Mouse (Mus musculus) embryonic facial prominence, embryonic 11.5 days (tissue): ENCODE data around the gene Aoc1. TPM values are rescaled to one million over a fixed set of nuclear protein-coding genes. Genes with fewer than 3 reads are reported as not detected.
"Not testable (repeated sequence)": the region's sequence is repeated elsewhere in the genome, so short reads cannot be mapped to it uniquely, and the experiment has no call there.

Experiments
- ATAC-seq: fragments of 200-750 bp; cut with Nextera tagmentation; replicated peaks from 2 replicates; pipeline ENCODE4 v1.8.0; 2017; ENCODE audit warnings: low read depth; ENCODE audit not compliant: insufficient number of reproducible peaks, low FRiP score, low TSS enrichment
- DNase-seq: peaks from one replicate; pipeline ENCODE4 v3.0.0-alpha.2; 2015; ENCODE audit warnings: low spot score
- H3K27ac ChIP-seq: fragments of 300-500 bp; sonication (generic); replicated peaks from 2 replicates; pipeline ENCODE4 v1.5.1; 2014; ENCODE audit warnings: mild to moderate bottlenecking, low read depth, low read length, control low read depth
- H3K27me3 ChIP-seq: fragments of 300-500 bp; sonication (generic); 2 replicates; pipeline ENCODE4 v1.6.1; 2014; ENCODE audit warnings: mild to moderate bottlenecking, low read length, moderate library complexity, mixed read lengths; ENCODE audit not compliant: control insufficient read depth, insufficient read depth
- H3K36me3 ChIP-seq: fragments of 300-500 bp; sonication (generic); replicated peaks from 2 replicates; pipeline ENCODE4 v1.6.1; 2014; ENCODE audit warnings: low read depth, mild to moderate bottlenecking, low read length, moderate library complexity, mixed read lengths; ENCODE audit not compliant: control insufficient read depth, insufficient read depth
- H3K4me1 ChIP-seq: fragments of 300-500 bp; sonication (generic); 2 replicates; pipeline ENCODE4 v1.6.1; 2014; ENCODE audit warnings: low read length, mixed read lengths; ENCODE audit not compliant: control insufficient read depth, insufficient read depth
- H3K4me2 ChIP-seq: fragments of 300-500 bp; sonication (generic); 2 replicates; pipeline ENCODE4 v1.6.1; 2014; ENCODE audit warnings: low read depth, mild to moderate bottlenecking, control low read depth, low read length, moderate library complexity
- H3K4me3 ChIP-seq: fragments of 300-500 bp; sonication (generic); 2 replicates; pipeline ENCODE4 v1.5.1; 2014; ENCODE audit warnings: low read depth, low read length, control low read depth
- H3K9ac ChIP-seq: fragments of 300-500 bp; sonication (generic); replicated peaks from 2 replicates; pipeline ENCODE4 v1.6.1; 2014; ENCODE audit warnings: mild to moderate bottlenecking, control low read depth, low read length
- H3K9me3 ChIP-seq: fragments of 300-500 bp; sonication (generic); replicated peaks from 2 replicates; pipeline ENCODE4 v1.6.1; 2016; ENCODE audit warnings: mild to moderate bottlenecking, low read length, inconsistent platforms, mixed read lengths; ENCODE audit not compliant: control insufficient read depth
- WGBS: fragments of 180-500 bp; shearing (Covaris S2); extraction: QIAGEN DNeasy Blood & Tissue Kit; methylation state at CpG from one replicate; pipeline ENCODE4 v1.1.7; 2014; 5-methylcytosine and 5-hydroxymethylcytosine counted together
- polyA plus RNA-seq: library from polyadenylated mRNA; unstranded; fragments of >200 nt; fragmentation: Nextera tagmentation; extraction: Ambion mirVana; gene quantifications from 2 replicates; pipeline ENCODE4 v1.2.1, GENCODE M21; 2014

Aoc1 gene
- polyA plus RNA-seq, 1 experiment from 2014 or later: not detected

DNA sequence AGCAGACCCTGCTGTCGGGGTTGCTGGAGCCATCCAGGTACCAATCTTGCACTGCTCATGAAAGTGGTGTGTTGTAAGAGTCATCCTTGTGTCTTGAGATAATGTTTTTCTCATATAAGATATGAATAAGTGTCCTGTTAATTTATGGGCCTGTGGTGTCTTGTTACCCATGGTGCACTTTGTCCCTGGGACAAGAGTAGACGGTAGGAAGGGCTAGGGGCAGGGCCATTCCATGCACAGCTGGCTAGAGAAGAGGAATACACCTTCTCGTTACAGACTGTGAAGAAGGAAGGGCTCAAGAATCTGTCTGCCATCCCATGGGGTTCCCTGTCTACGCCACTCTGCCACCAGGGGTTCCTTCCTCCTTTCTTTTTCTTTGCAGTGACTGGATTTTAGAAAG is 1.9 kb downstream of the Aoc1 start:
- ATAC-seq (no peak), DNase-seq (no peak)
- no peak overlapping the region for H3K9ac ChIP-seq
- H3K36me3 ChIP-seq: no peaks in the 10 kb centered on the region
- H3K4me2 ChIP-seq: no peak overlapping the region
- H3K4me3 ChIP-seq: no peak overlapping the region
- H3K4me1 ChIP-seq: no peaks in the 10 kb centered on the region
- H3K9me3 ChIP-seq: no peaks in the 10 kb centered on the region
- no peak overlapping the region for H3K27ac ChIP-seq
- H3K27me3 ChIP-seq: no peaks in the 10 kb centered on the region
- WGBS: 78% methylated on average over 4 of the region's 4 CpGs

DNA sequence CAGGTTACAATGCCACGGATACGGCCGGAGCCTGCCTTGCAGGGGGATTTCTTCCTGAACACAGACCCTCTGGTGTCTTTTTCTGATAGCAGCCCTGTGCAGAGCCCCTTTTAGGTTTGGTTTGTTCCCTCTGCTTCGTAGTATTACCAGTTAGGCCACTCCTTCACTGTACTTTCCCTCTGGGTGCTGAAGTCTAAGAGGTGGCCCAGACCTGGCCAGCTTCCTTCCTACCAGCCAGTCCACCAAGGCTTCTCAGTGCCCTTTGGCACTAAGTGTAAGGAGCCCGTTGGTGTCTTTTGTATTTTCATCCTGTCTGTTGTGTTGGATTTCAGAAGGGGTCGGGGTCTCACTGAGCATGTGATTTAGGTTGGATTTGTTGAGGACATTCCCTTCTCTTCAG is 2.8 kb downstream of the Aoc1 start:
- H3K27me3 ChIP-seq: no peaks in the 10 kb centered on the region
- ATAC-seq (no peak), DNase-seq (no peak)
- H3K9ac ChIP-seq: no peak overlapping the region
- no peak overlapping the region for H3K4me2 ChIP-seq
- no peaks in the 10 kb centered on the region for H3K36me3 ChIP-seq
- H3K4me3 ChIP-seq: no peak overlapping the region
- no peaks in the 10 kb centered on the region for H3K4me1 ChIP-seq
- no peaks in the 10 kb centered on the region for H3K9me3 ChIP-seq
- no peak overlapping the region for H3K27ac ChIP-seq
- WGBS: 89% methylated on average over 6 of the region's 6 CpGs

DNA sequence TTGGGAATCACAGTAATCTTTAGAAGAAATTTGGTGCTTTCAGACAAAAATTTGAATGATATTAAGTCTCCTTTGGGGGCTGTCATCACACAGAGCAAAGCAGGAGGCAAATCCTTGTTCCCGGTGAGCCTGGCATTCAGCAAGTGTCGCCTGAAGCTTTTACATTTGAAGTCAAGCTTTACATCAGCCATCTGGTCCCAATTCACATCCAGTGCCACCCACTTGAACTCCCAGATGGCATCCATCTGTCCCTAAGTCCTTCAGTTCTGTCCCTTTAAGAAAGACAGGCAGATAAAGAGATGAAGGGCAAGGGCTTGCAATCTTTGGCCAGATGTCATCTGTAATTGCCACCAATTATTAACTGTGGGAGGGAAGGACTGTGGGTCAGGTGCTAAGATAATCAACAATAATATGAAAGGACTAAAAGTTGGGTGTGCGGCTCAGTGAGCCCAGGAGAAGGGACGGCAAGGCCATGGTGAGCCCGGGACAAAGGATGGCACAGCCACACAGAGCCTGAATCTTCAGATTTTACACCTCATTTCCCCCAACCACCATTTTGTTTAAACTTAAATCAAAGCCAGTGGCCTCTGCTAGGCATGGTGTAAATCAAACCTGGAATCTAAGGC is 3.9 kb downstream of the Aoc1 start:
- Histone ChIP-seq H3K9me3 (no peaks in the 10 kb centered on the region), H3K36me3 (no peaks in the 10 kb centered on the region), H3K27me3 (no peaks in the 10 kb centered on the region), H3K4me2 (no peak overlapping the region), H3K4me3 (no peak overlapping the region), H3K4me1 (no peaks in the 10 kb centered on the region), H3K9ac (no peak overlapping the region), H3K27ac (no peak overlapping the region)
- ATAC-seq (no peak), DNase-seq (no peak)
- WGBS: 54% methylated on average over 5 of the region's 5 CpGs

DNA sequence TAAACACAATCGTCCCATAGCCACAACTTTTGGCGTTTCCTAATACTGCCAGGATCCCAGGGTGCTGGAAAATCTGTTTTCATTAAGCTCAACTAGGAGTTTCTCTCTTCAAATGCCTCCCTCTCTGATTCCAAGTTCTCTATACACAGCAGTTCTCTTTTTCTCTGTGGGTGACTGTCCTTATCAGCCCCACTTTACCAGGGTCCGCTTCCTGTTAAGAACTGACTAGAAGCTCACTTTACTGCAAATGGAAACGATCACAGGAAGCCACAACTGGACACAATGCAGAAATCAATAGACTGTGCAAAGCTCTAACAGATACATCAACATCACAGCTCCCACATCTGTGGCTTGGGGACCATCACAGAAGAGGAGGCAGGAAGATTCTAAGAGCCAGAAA is 21.5 kb downstream of the Aoc1 start:
- DNase-seq: no peak
- no peaks in the 10 kb centered on the region for H3K4me1 ChIP-seq
- H3K27me3 ChIP-seq: no peaks in the 10 kb centered on the region
- no peak for ATAC-seq
- no peak overlapping the region for H3K9ac ChIP-seq
- H3K4me2 ChIP-seq: no peak overlapping the region
- 76% methylated on average over 4 of the region's 4 CpGs for WGBS
- H3K4me3 ChIP-seq: no peak overlapping the region
- H3K36me3 ChIP-seq: no peaks in the 10 kb centered on the region
- H3K9me3 ChIP-seq: no peaks in the 10 kb centered on the region
- no peak overlapping the region for H3K27ac ChIP-seq

DNA sequence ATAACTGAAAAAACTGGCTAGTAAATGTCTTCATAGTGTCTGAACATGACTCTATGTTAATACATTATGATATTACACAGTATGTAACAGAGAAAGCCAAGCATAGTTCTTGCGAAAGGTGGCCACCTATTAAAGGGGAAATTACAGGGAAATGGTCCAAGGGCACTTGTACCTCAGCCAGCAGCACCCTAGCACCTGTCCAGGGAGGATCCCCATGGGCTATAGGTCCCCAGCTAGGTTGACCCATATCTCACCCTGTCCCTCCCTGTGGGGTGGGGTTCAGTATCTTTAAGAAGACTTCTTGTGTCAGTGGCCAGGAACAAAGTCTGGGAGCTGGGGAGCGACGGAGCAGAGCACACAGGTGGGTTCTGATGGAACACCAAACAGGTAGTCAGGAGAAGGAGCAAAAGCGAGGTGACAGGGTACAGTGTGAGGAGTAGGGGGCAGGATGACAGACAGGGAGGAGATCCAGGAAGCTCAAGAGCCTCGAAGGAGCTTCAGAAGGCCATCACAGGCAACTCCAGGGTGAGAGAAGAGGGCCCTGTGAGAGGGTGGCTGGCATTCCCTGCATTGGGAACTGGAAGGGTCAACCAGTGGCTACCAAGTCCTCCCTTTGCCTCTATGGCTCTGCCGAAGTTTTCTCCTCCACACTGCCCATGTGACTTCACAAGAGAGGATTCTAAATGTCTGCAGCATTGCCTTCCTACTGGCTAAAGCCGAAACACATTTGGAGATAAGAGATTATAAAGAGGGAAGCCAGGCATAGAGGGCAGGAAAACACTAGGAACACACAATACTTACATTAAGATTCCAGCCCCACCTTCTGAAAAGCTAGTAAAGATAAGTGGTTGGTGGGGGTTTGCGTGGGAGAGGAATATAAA is 22.5 kb downstream of the Aoc1 start:
- Histone ChIP-seq H3K9ac (no peak overlapping the region), H3K27ac (no peak overlapping the region), H3K4me1 (no peaks in the 10 kb centered on the region), H3K4me3 (no peak overlapping the region), H3K27me3 (no peaks in the 10 kb centered on the region), H3K4me2 (no peak overlapping the region), H3K36me3 (no peaks in the 10 kb centered on the region), H3K9me3 (no peaks in the 10 kb centered on the region)
- ATAC-seq (no peak), DNase-seq (no peak)
- 86% methylated on average over 8 of the region's 8 CpGs for whole genome bisulfite sequencing

DNA sequence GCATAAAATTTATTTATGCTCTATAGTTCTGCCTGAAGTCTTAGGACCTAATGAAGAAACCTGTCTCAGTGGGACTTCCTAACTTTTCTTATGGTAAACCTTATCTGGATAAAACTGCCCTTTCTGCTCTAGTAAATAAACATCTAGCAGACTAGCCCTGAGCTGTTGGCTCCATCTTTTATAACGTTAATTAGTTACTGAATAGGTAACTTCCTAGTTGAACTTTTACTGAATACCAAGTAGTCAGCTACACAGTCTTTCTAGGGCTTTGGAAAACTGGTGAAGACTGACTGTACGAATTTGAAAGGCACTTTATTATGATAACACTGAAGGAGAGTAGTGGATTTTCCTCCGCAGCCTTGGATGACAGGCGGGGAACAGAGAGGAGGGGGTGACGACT is 23.2 kb downstream of the Aoc1 start:
- no peak for DNase-seq
- no peak for ATAC-seq
- Histone ChIP-seq H3K4me2 (no peak overlapping the region), H3K4me3 (no peak overlapping the region), H3K4me1 (no peaks in the 10 kb centered on the region), H3K9me3 (no peaks in the 10 kb centered on the region), H3K27me3 (no peaks in the 10 kb centered on the region), H3K36me3 (no peaks in the 10 kb centered on the region), H3K9ac (no peak overlapping the region), H3K27ac (no peak overlapping the region)
- WGBS: 87% methylated on average over 5 of the region's 5 CpGs

DNA sequence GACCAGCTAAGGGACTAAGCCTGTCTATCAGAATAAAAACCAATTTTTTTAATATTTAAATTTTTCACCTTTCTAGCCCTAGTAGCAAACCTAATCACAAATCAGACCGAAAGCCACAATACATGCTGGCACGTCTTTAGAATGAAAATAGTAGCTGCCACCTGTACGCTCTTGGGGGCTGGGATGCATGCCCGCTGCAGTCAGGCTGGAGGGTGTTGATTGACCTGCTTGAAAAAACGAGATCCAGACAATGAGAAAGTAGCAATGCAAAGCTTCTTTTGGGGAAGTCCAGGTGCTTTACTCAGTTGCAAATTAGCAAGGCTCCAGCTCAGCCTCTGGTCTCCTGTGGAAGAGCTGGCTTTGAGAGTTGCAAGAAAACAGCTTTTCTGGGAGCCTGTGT is 24.3 kb downstream of the Aoc1 start:
- no peak for ATAC-seq
- no peaks in the 10 kb centered on the region for H3K9me3 ChIP-seq
- no peak for DNase-seq
- no peak overlapping the region for H3K9ac ChIP-seq
- 87% methylated on average over 5 of the region's 5 CpGs for WGBS
- no peak overlapping the region for H3K27ac ChIP-seq
- no peaks in the 10 kb centered on the region for H3K4me1 ChIP-seq
- H3K36me3 ChIP-seq: no peaks in the 10 kb centered on the region
- no peak overlapping the region for H3K4me2 ChIP-seq
- H3K27me3 ChIP-seq: no peaks in the 10 kb centered on the region
- no peak overlapping the region for H3K4me3 ChIP-seq

DNA sequence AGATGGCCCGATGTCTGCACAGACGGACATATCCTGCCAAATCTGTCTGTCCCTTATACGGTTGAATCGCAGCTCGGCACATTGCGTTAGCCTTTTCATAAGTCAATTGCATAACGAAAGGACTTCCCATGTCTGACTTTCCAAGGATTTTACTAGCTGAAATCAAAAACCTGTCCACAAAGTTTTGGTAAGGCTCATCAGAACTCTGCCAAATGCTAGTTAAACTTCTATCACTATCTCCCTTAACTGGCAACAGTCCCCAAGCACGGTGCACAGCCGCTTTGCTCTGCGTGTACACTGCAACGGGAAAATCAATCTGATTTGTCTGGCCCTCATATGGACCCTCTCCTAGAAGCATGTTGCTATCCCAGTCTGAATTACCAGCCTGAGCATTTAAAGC is 28.6 kb downstream of the Aoc1 start:
- not testable (repeated sequence) for ATAC-seq, H3K9ac ChIP-seq, H3K4me1 ChIP-seq, H3K27me3 ChIP-seq, H3K36me3 ChIP-seq, DNase-seq, H3K4me3 ChIP-seq, H3K9me3 ChIP-seq, H3K4me2 ChIP-seq, H3K27ac ChIP-seq
- 92% methylated on average over 11 of the region's 11 CpGs for WGBS
